Mouse (Mus musculus) erythroblast, embryonic 14.5 days (primary cell): ENCODE measurements around the gene Tbc1d12.

Source experiments
- GATA1 ChIP-seq: IDR thresholded peaks from 2 replicates; pipeline ENCODE4 v1.6.1; 2012; ENCODE audit warnings: low read length, inconsistent platforms, mixed read lengths
- TAL1 ChIP-seq: IDR thresholded peaks from 3 replicates; pipeline ENCODE4 v1.6.1; 2012; ENCODE audit warnings: low read length, inconsistent platforms, mixed read lengths

- TF ChIP-seq GATA1, result no peak
- TF ChIP-seq TAL1, result no peak
These were observed 37.6 kb upstream of the Tbc1d12 start for GRCm38 (mm10) chr19:38798801-38799200.
